Mouse (Mus musculus) bone marrow, adult 2 months (tissue): ENCODE measurements at regions not wholly inside any gene's neighbourhood (a gene's known extent, or its start where the extent isn't known, plus 50 kb on each side); places are given as distances from the start of the nearest gene placed in this dataset.

ENCODE experiments used
- H3K27ac ChIP-seq: fragments of 200-500 bp; 2 replicates; pipeline ENCODE4 v1.5.1; 2012; ENCODE audit warnings: low read depth, mild to moderate bottlenecking, control low read depth, inconsistent platforms, low read length; ENCODE audit not compliant: control insufficient read depth, poor library complexity, insufficient read depth
- H3K4me1 ChIP-seq: fragments of 200-500 bp; 2 replicates; pipeline ENCODE4 v1.6.1; 2011; ENCODE audit warnings: low read length; ENCODE audit not compliant: control insufficient read depth, insufficient read depth
- H3K4me3 ChIP-seq: fragments of 200-500 bp; replicated peaks from 2 replicates; pipeline ENCODE3; 2011; ENCODE audit warnings: mild to moderate bottlenecking, low read depth, low read length, control low read depth; ENCODE audit not compliant: control insufficient read depth
- CTCF ChIP-seq: fragments of 200-500 bp; IDR thresholded peaks from 2 replicates; pipeline ENCODE4 v1.5.1; 2011; ENCODE audit warnings: low read length, control low read depth; ENCODE audit not compliant: control insufficient read depth, insufficient read depth
- POLR2A ChIP-seq: fragments of 200-500 bp; IDR thresholded peaks from 2 replicates; pipeline ENCODE4 v1.6.1; 2011; ENCODE audit warnings: low read depth, mild to moderate bottlenecking, control low read depth, low read length, borderline replicate concordance; ENCODE audit not compliant: control insufficient read depth
- WGBS: fragments of 180-500 bp; shearing (Covaris S2); methylation state at CpG from one replicate; pipeline ENCODE4 v1.1.7; 2018; 5-methylcytosine and 5-hydroxymethylcytosine counted together

GRCm38 (mm10) chr6:84481205-84481604, 112.5 kb downstream of the Cyp26b1 start:
- WGBS: 63% methylated on average over 7 of the region's 7 CpGs

DNA sequence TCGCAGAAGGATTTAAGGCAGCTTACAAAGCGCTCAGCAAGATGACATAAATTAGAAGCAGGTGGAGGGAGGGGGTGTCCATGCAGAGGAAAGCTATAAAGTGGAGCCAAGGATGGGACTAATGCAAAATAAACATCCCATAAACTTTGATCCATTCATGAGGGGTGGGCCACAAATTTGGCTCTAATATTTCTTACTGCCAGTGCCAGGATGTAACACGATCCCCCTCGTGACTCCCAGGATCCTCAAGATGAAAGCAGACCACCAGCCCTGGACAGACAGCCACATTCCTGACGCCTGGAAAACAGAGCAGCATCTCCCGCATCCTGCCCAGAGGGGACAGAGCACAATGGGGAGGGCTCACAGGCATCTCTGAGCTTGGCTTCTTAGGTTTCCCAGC, 116.6 kb downstream of the Cyp26b1 start:
- Histone ChIP-seq H3K4me1 (no peaks in the 10 kb centered on the region), H3K27ac (no peak overlapping the region), H3K4me3 (no peak overlapping the region)
- 75% methylated on average over 6 of the region's 6 CpGs for WGBS
- TF ChIP-seq POLR2A (no peak), CTCF (no peak)

More at GRCm38 (mm10) chr6:84481205-84481604, 112.5 kb downstream of the Cyp26b1 start:
- Histone ChIP-seq H3K4me1 (no peaks in the 10 kb centered on the region), H3K4me3 (no peak overlapping the region), H3K27ac (no peak overlapping the region)
- TF ChIP-seq CTCF (no peak), POLR2A (no peak)

DNA sequence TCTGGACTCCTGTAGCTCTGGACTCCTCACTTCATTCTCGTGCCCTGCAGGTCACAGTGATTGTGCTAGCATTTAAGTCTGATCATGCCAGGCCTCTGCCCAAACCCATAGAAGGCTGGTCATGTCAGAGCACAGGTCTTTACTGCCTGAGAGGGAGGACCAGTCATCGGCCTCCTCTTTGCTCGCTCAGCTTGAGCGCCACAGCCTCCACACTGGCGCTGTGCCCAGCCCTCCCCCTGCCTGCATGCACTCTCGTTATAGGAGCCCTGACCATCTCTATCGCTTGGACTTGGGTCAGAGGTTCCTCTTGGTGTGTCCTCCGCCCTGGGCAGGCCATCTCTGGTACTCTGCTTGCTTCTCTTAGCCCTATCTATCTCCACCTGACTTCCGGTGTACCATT, 117.2 kb downstream of the Cyp26b1 start:
- H3K4me1 ChIP-seq: no peaks in the 10 kb centered on the region
- H3K4me3 ChIP-seq: no peak overlapping the region
- TF ChIP-seq POLR2A (no peak), CTCF (no peak)
- WGBS: 47% methylated on average over 9 of the region's 9 CpGs
- no peak overlapping the region for H3K27ac ChIP-seq

- Histone ChIP-seq H3K4me1 (no peaks in the 10 kb centered on the region), H3K27ac (no peak overlapping the region), H3K4me3 (no peak overlapping the region)
- TF ChIP-seq POLR2A (no peak), CTCF (no peak)
Observed at GRCm38 (mm10) chr6:84474835-84475234, 118.9 kb downstream of the Cyp26b1 start.

DNA sequence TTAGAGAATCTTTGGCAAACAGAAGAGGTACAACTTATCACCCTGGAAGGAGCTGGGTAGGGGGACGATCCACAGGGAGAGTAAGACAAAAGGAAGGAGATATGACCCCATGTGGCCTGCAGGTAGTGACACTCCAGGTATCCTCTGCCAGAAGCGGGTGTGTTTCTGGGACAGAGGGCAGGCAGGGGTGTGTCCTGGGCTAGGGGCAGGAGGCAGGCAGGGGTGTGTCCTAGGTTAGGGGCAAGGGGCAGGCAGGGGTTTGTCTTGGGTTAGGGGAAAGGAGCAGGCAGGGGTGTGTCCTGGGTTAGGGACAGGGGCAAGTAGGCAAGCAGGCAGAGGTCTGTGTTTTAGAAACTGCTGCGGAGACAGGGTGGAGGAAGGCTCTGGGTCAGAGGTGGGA, 120.5 kb downstream of the Cyp26b1 start:
- no peak overlapping the region for H3K27ac ChIP-seq
- TF ChIP-seq CTCF (no peak), POLR2A (no peak)
- H3K4me3 ChIP-seq: no peak overlapping the region
- no peaks in the 10 kb centered on the region for H3K4me1 ChIP-seq
- 82% methylated on average over 3 of the region's 3 CpGs for WGBS

- WGBS: 20% methylated on average over 3 of the region's 3 CpGs
- Histone ChIP-seq H3K27ac (no peak overlapping the region), H3K4me3 (no peak overlapping the region), H3K4me1 (no peaks in the 10 kb centered on the region)
- TF ChIP-seq CTCF (no peak), POLR2A (no peak)
Observed at GRCm38 (mm10) chr6:84472287-84472686, 121.4 kb downstream of the Cyp26b1 start.

GRCm38 (mm10) chr6:84467319-84467718, 126.4 kb downstream of the Cyp26b1 start:
- Histone ChIP-seq H3K4me1 (no peaks in the 10 kb centered on the region), H3K4me3 (no peak overlapping the region), H3K27ac (no peak overlapping the region)
- 66% methylated on average over 3 of the region's 3 CpGs for whole genome bisulfite sequencing
- TF ChIP-seq POLR2A: no peak
- TF ChIP-seq CTCF: no peak

GRCm38 (mm10) chr6:84466223-84466622, 127.5 kb downstream of the Cyp26b1 start:
- TF ChIP-seq POLR2A (no peak), CTCF (no peak)
- Histone ChIP-seq H3K4me1 (no peaks in the 10 kb centered on the region), H3K4me3 (no peak overlapping the region), H3K27ac (no peak overlapping the region)
- WGBS: 89% methylated on average over 7 of the region's 7 CpGs

DNA sequence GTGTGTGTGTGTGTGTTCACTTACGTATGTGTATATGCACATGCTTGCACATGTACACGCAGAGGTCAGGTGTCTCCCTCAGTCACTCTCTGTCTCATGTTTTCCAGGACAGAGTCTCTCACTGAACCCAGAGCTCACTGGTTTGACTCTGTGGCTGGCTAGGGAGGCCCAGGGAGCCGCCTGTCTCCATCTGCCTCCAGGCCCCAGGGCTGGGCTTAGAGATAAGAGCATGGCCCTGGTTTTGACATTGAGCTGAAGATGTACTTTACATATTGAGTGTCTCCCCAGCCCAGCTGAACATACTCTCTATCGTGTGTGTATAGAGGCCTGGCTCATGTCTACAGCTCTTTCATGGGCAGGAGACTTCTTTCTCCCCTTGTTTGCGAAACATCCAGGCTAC, 128.1 kb downstream of the Cyp26b1 start:
- Histone ChIP-seq H3K27ac (no peak overlapping the region), H3K4me3 (no peak overlapping the region), H3K4me1 (no peaks in the 10 kb centered on the region)
- no peak for TF ChIP-seq POLR2A
- TF ChIP-seq CTCF: no peak
- 67% methylated on average over 5 of the region's 5 CpGs for WGBS
